12 mouse cellular contexts compared by ENCODE assay signal in the genomic region with DNA sequence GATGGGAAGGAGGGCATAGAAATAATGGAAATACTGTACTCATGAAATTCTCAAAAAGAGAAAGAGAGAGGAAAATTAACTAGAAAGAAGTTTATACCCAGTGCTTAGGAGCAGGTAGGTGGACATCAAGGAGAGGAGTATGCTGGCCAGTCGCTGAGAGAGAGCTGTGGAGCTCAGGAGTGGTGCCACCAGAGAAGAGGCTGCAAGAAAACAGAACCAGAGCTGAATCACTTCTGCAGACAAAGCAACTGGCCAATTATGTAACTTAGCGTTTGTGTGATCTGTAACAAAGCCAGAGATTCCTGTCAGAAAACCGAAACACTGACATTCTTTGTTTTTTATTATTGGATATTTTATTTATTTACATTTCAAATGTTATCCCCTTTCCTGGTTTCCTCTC.
"Had no signal": no experiment of that assay in that cellular context is flagged by ENCODE, and none has a peak within 500 bp of the region (broad histone marks: within the 10 kb centered on the region; RNA-seq: fewer than 3 reads in every experiment).

No protein-coding gene starts in this region.

- DNase-seq: retina, postnatal 1 day; right cerebral cortex, adult 18-20 months; right cerebral cortex, postnatal 14 days; right cerebral cortex, postnatal 25 days; right cerebral cortex, postnatal 4 days; spleen, adult 18-20 months; thymus, adult 18-20 months; thymus, adult 2 months; thymus, postnatal 14 days; thymus, postnatal 25 days; thymus, postnatal 36 days; thymus, postnatal 4 days had no signal
